Mouse (Mus musculus) neural tube, embryonic 15.5 days (tissue): ENCODE results near the gene Nfil3. TPM values are rescaled to one million over a fixed set of nuclear protein-coding genes. Genes with fewer than 3 reads are reported as not detected.

ENCODE experiments used
- ATAC-seq: fragments of 200-750 bp; cut with Nextera tagmentation; 2 replicates; pipeline ENCODE4 v1.8.0; 2017; ENCODE audit warnings: mild to moderate bottlenecking, moderate TSS enrichment, moderate library complexity; ENCODE audit not compliant: low FRiP score
- H3K27ac ChIP-seq: fragments of 300-500 bp; sonication (generic); replicated peaks from 2 replicates; pipeline ENCODE4 v1.5.1; 2015; ENCODE audit warnings: mild to moderate bottlenecking, inconsistent platforms
- H3K27me3 ChIP-seq: fragments of 300-500 bp; sonication (generic); replicated peaks from 2 replicates; pipeline ENCODE4 v1.6.1; 2015; ENCODE audit warnings: inconsistent platforms
- H3K36me3 ChIP-seq: fragments of 300-500 bp; sonication (generic); 2 replicates; pipeline ENCODE4 v1.6.1; 2015; ENCODE audit warnings: inconsistent platforms
- H3K4me1 ChIP-seq: fragments of 300-500 bp; sonication (generic); 2 replicates; pipeline ENCODE4 v1.6.1; 2015; ENCODE audit warnings: inconsistent platforms
- H3K4me2 ChIP-seq: fragments of 300-500 bp; sonication (generic); 2 replicates; pipeline ENCODE4 v1.6.1; 2015; ENCODE audit warnings: inconsistent platforms, mild to moderate bottlenecking, moderate library complexity
- H3K4me3 ChIP-seq: fragments of 300-500 bp; sonication (generic); replicated peaks from 2 replicates; pipeline ENCODE4 v1.5.1; 2015; ENCODE audit warnings: mild to moderate bottlenecking, inconsistent platforms
- H3K9ac ChIP-seq: fragments of 300-500 bp; sonication (generic); replicated peaks from 2 replicates; pipeline ENCODE4 v1.6.1; 2015; ENCODE audit warnings: mild to moderate bottlenecking, inconsistent platforms
- H3K9me3 ChIP-seq: fragments of 300-500 bp; sonication (generic); replicated peaks from 2 replicates; pipeline ENCODE4 v1.6.1; 2016; ENCODE audit warnings: inconsistent platforms
- WGBS: fragments of 180-500 bp; shearing (Covaris S2); methylation state at CpG from one replicate; pipeline ENCODE4 v1.1.7; 2015; ENCODE audit warnings: mixed read lengths; 5-methylcytosine and 5-hydroxymethylcytosine counted together
- polyA plus RNA-seq: library from polyadenylated mRNA; unstranded; fragments of >200 nt; fragmentation: Nextera tagmentation; extraction: Ambion mirVana; gene quantifications from 2 replicates; pipeline ENCODE4 v1.2.1, GENCODE M21; 2015

The Nfil3 gene
- polyA plus RNA-seq, 1 experiment from 2014 or later: 45.6 TPM

- peak overlapping the region; percentile 81 for H3K9ac ChIP-seq
- H3K9me3 ChIP-seq: no peaks in the 10 kb centered on the region
- H3K27me3 ChIP-seq: no peaks in the 10 kb centered on the region
- H3K4me1 ChIP-seq: peaks cover 25% of the 10 kb centered on the region
- ATAC-seq: no peak
- WGBS: under 1% methylated on average over 51 of the region's 51 CpGs
- H3K27ac ChIP-seq: peak overlapping the region; percentile 86
- peak overlapping the region; percentile 79 for H3K4me3 ChIP-seq
- peak overlapping the region; percentile 98 for H3K4me2 ChIP-seq
- H3K36me3 ChIP-seq: no peaks in the 10 kb centered on the region
Measured at GRCm38 (mm10) chr13:52981441-52982281, 788 bp upstream of the Nfil3 start.

- peak; percentile 85 for ATAC-seq
- no peaks in the 10 kb centered on the region for H3K9me3 ChIP-seq
- H3K4me2 ChIP-seq: peak overlapping the region; percentile 98
- no peaks in the 10 kb centered on the region for H3K27me3 ChIP-seq
- peak overlapping the region; percentile 79 for H3K4me3 ChIP-seq
- peak overlapping the region; percentile 99 for H3K27ac ChIP-seq
- peak overlapping the region; percentile 81 for H3K9ac ChIP-seq
- peaks cover 38% of the 10 kb centered on the region for H3K4me1 ChIP-seq
- no peaks in the 10 kb centered on the region for H3K36me3 ChIP-seq
- WGBS: under 1% methylated on average over 75 of the region's 77 CpGs
Measured at GRCm38 (mm10) chr13:52980211-52980950, 492 bp downstream of the Nfil3 start.

GRCm38 (mm10) chr13:52979331-52980051 lies 1.4 kb downstream of the Nfil3 start:
- Histone ChIP-seq H3K9me3 (no peaks in the 10 kb centered on the region), H3K4me3 (peak overlapping the region; percentile 79), H3K27ac (peak overlapping the region; percentile 99), H3K4me2 (peak overlapping the region; percentile 98), H3K9ac (peak overlapping the region; percentile 81), H3K4me1 (peaks cover 47% of the 10 kb centered on the region), H3K27me3 (no peaks in the 10 kb centered on the region), H3K36me3 (no peaks in the 10 kb centered on the region)
- WGBS: under 1% methylated on average over 22 of the region's 22 CpGs
- no peak for ATAC-seq

- peak overlapping the region; percentile 67 for H3K4me3 ChIP-seq
- peak; percentile 5; the same call in 1 of the 2 replicates for ATAC-seq
- no peaks in the 10 kb centered on the region for H3K9me3 ChIP-seq
- peak overlapping the region; percentile 84 for H3K9ac ChIP-seq
- H3K36me3 ChIP-seq: no peaks in the 10 kb centered on the region
- peaks cover 51% of the 10 kb centered on the region for H3K4me1 ChIP-seq
- no peaks in the 10 kb centered on the region for H3K27me3 ChIP-seq
- under 1% methylated on average over 64 of the region's 64 CpGs for WGBS
- H3K27ac ChIP-seq: peak overlapping the region; percentile 96
- H3K4me2 ChIP-seq: peak overlapping the region; percentile 98
Measured at GRCm38 (mm10) chr13:52978321-52978981, 2.4 kb downstream of the Nfil3 start.

GRCm38 (mm10) chr13:52977757-52978156 lies 3.1 kb downstream of the Nfil3 start:
- Histone ChIP-seq H3K27me3 (no peaks in the 10 kb centered on the region), H3K9me3 (no peaks in the 10 kb centered on the region), H3K27ac (peak overlapping the region; percentile 96), H3K4me3 (peak overlapping the region; percentile 67), H3K4me2 (peak overlapping the region; percentile 98), H3K36me3 (no peaks in the 10 kb centered on the region), H3K9ac (peak overlapping the region; percentile 84), H3K4me1 (peaks cover 54% of the 10 kb centered on the region)
- ATAC-seq: no peak
- WGBS: 21% methylated on average over 4 of the region's 4 CpGs

GRCm38 (mm10) chr13:52977221-52977609 lies 3.7 kb downstream of the Nfil3 start:
- Histone ChIP-seq H3K36me3 (no peaks in the 10 kb centered on the region), H3K27me3 (no peaks in the 10 kb centered on the region), H3K27ac (peak overlapping the region; percentile 96), H3K4me2 (peak overlapping the region; percentile 98), H3K4me1 (peaks cover 53% of the 10 kb centered on the region), H3K9me3 (no peaks in the 10 kb centered on the region), H3K4me3 (peak overlapping the region; percentile 67), H3K9ac (peak overlapping the region; percentile 84)
- WGBS: 66% methylated on average over 9 of the region's 9 CpGs
- ATAC-seq: no peak

- Histone ChIP-seq H3K9ac (peak overlapping the region; percentile 84), H3K27ac (peak overlapping the region; percentile 96; the same call in 1 of the 2 replicates)
- 21% methylated on average over 16 of the region's 16 CpGs for WGBS
Measured at GRCm38 (mm10) chr13:52976510-52977220, 4.2 kb downstream of the Nfil3 start.

GRCm38 (mm10) chr13:52976130-52976509 lies 4.8 kb downstream of the Nfil3 start:
- H3K9me3 ChIP-seq: no peaks in the 10 kb centered on the region
- peaks cover 44% of the 10 kb centered on the region for H3K4me1 ChIP-seq
- H3K9ac ChIP-seq: peak overlapping the region; percentile 18; the same call in 1 of the 2 replicates
- H3K36me3 ChIP-seq: no peaks in the 10 kb centered on the region
- H3K4me2 ChIP-seq: peak overlapping the region; percentile 98
- ATAC-seq: no peak
- 24% methylated on average over 8 of the region's 8 CpGs for WGBS
- H3K27me3 ChIP-seq: no peaks in the 10 kb centered on the region
- H3K4me3 ChIP-seq: peak overlapping the region; percentile 67
- no peak overlapping the region for H3K27ac ChIP-seq

More at GRCm38 (mm10) chr13:52976510-52977220, 4.2 kb downstream of the Nfil3 start:
- no peaks in the 10 kb centered on the region for H3K9me3 ChIP-seq
- H3K4me3 ChIP-seq: peak overlapping the region; percentile 67
- H3K36me3 ChIP-seq: no peaks in the 10 kb centered on the region
- H3K4me1 ChIP-seq: peaks cover 47% of the 10 kb centered on the region
- H3K27me3 ChIP-seq: no peaks in the 10 kb centered on the region
- no peak for ATAC-seq
- H3K4me2 ChIP-seq: peak overlapping the region; percentile 98

- no peaks in the 10 kb centered on the region for H3K9me3 ChIP-seq
- no peaks in the 10 kb centered on the region for H3K27me3 ChIP-seq
- ATAC-seq: no peak
- WGBS: 64% methylated on average over 3 of the region's 3 CpGs
- H3K4me2 ChIP-seq: no peak overlapping the region
- peaks cover 54% of the 10 kb centered on the region for H3K4me1 ChIP-seq
- no peak overlapping the region for H3K4me3 ChIP-seq
- no peaks in the 10 kb centered on the region for H3K36me3 ChIP-seq
- H3K9ac ChIP-seq: no peak overlapping the region
- H3K27ac ChIP-seq: no peak overlapping the region
Measured at GRCm38 (mm10) chr13:52974676-52975075, 6.2 kb downstream of the Nfil3 start.

GRCm38 (mm10) chr13:52973427-52973826 lies 7.4 kb downstream of the Nfil3 start:
- H3K4me1 ChIP-seq: peaks cover 58% of the 10 kb centered on the region

More at GRCm38 (mm10) chr13:52973427-52973826, 7.4 kb downstream of the Nfil3 start:
- Histone ChIP-seq H3K4me2 (no peak overlapping the region), H3K9me3 (no peaks in the 10 kb centered on the region), H3K4me3 (no peak overlapping the region), H3K9ac (no peak overlapping the region), H3K36me3 (no peaks in the 10 kb centered on the region), H3K27ac (no peak overlapping the region), H3K27me3 (no peaks in the 10 kb centered on the region)
- ATAC-seq: no peak
- 90% methylated on average over 10 of the region's 10 CpGs for WGBS
